Mouse (Mus musculus): ENCODE data around the gene Trim30c.
"Not testable (repeated sequence)": the region's sequence is repeated elsewhere in the genome, so short reads cannot be mapped to it uniquely, and the experiment has no call there.

Trim30c gene

DNA sequence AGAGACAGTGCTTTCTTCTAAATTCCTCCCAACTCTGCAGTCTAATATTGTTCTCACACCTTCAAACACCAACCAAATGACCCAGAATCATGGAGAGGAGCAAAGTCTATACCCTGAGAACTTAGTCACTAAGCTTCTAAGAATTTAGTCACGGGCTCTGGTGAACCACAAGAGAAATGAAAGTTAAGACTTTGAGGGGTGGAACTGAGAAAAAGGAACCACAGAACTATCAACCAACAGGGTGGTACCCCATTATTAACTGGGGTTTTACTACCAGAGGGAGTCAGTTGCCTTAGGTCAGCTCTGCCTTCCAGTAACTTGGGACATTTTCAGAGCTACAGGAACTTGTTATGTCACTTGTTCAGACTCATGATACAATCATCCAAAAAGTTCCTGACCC, at the start of gene Trim30c:
Trim30c (minus strand) TSS at position 140 of the 400 bp plus-strand sequence.
- no peak for DNase-seq (ENCODE audit: low read depth, low spot score)

DNA sequence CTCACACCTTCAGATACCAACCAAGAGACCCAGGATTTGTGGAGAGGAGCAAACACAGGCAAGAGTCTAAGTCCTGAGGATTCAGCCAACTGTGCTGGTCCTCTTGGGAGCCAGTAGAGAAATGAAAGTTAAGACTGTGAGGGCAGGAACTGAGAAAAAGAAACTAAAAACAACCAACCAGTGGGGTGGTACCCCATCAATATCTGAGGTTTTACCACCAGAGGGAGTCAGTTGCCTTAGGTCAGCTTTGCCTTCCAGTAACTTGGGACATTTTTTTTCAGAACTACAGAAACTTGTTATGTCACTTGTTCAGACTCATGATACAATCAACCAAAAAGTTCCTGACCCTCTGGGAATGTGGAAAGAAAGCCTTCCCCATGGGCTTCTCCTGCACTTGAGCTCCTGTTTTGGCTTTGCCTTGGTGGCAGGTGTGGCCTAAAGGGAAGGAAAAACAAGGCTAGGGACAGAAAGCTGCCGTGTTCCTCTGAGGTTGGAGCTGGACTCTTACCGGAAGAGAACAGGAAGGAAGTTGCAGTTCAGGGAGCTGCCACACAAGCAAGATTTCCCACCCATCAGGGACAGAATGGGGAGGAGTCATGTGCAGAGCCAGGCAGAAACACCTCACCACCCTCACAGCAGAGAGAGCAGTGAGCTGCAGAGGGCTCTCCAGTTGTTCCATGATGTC, 45.5 kb upstream of the Trim30c start:
- DNase-seq (ENCODE audit: low read depth, low spot score) = no peak

DNA sequence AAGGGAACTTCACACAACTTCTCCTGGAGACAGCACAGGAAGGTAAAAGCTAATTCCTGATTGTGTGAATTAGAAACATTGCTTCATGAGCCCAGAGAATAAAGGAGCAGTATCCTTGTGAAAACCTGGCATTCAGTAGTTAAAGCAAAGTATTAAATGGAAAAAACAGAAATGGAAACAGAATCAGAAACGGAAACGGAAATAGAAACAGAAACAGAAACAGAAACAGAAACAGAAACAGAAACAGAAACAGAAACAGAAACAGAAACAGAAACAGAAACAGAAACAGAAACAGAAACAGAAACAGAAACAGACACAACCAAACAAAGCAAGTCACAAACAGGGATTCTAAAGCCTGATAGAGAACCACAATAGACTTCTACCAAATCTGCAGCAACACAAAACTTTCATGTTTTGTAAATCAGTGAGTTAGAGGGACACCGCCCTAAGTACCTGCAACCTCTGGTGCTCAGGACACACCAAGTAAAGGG, 3.9 kb upstream of the Trim30c start:
- DNase-seq (ENCODE audit: low read depth, low spot score) = no peak

DNA sequence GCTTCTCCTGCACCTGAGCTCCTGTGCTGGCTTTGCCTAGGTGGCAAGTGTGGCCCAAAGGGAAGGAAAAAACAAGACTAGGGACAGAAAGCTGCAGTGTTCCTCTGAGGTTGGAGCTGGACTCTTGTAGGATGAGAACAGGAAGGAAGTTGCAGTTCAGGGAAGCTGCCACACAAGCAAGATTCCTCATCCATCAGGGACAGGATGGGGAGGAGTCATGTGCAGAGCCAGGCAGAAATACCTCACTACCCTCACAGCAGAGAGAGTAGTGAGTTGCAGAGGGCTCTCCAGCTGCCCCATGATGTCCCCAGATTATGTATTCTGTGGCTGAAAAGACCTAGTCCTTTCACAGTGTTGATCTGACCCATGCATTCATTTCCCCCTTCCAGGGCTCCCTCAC, 503 bp upstream of the Trim30c start:
- no peak for DNase-seq (ENCODE audit: low read depth, low spot score)

DNA sequence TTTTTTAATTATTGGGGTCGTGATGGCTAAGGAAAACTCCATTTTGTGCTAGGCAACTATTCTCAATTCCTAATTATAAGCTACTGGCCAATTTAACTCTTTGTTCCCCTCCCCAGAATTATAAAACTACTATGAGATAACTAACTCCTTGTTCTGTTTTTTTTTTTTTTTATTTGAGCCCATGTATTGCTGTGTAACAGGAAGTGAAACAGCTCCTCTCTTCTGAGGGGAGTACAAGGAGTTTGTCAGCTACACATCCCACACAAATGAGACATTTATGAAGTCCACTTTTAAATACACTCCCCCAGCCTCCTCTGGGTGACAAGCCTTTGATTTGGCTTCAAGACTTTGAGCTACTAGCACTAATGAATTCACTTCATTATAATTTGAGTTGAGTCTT, 2.1 kb downstream of the Trim30c start:
- DNase-seq (ENCODE audit: low read depth, low spot score) = no peak

DNA sequence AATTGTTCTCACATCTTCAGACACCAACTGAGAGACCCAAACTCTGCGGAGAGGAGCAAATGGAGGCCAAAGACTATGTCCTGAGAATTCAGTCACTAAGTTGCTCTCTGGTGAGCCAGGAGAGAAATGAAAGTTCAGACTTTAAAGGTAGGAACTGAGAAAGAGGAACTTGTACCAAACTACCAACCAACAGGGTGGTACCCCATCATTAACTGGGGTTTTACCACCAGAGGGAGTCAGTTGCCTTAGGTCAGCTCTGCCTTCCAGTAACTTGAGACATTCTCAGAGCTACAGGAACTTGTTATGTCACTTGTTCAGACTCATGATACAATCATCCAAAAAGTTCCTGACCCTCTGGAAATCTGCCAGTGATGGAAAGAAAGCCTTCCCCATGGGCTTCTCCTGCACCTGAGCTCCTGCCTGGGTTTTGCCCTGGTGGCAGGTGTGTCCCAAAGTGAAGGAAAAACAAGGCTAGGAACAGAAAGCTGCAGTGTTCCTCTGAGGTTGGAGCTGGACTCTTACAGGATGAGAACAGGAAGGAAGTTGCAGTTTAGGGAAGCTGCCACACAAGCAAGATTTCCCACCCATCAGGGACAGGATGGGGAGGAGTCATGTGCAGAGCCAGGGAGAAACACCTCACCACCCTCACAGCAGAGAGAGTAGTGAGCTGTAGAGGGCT, 30.8 kb downstream of the Trim30c start, which contains the start of gene Trim30b:
Trim30b (minus strand) TSS at position 149 of the 679 bp plus-strand sequence.
- no peak for DNase-seq (ENCODE audit: low read depth, low spot score)

DNA sequence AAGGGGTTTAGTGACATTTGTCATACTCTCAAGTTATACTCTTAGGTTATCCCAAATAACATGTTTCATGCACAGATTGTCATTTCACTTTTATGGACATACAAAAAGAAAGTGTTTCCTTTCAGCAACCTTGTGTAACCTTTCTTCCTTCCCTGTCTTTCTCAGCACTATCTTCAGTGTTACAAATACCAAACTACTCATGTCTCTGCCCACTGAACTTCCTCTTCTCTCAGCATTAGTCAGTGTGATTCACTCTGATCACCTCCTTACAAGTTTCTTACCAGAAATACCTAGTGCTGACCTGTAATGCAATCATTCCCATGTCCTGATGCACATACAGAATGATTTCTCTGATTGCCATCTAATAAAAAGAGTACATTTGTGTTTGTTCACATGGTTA, 34.3 kb downstream of the Trim30c start:
- DNase-seq (ENCODE audit: low read depth, low spot score) = no peak

DNA sequence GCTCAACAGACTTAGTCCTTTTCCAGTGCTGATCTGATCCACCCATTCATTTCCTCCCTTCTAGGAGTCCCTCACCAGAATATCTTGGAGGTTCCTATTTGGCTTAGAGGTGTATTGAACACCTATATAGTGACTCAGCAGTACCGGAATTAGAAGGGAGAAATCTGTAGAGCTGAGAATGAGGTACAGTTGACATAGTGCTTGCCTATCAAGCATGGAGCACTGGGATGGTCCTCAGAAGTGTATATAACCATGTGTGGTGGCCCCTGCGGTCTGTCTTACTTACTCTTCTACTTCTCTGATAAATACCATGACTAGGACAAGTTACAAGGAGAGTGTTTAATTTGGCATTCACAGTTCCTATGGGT, 47.1 kb downstream of the Trim30c start:
- no peak for DNase-seq (ENCODE audit: low read depth, low spot score)

DNA sequence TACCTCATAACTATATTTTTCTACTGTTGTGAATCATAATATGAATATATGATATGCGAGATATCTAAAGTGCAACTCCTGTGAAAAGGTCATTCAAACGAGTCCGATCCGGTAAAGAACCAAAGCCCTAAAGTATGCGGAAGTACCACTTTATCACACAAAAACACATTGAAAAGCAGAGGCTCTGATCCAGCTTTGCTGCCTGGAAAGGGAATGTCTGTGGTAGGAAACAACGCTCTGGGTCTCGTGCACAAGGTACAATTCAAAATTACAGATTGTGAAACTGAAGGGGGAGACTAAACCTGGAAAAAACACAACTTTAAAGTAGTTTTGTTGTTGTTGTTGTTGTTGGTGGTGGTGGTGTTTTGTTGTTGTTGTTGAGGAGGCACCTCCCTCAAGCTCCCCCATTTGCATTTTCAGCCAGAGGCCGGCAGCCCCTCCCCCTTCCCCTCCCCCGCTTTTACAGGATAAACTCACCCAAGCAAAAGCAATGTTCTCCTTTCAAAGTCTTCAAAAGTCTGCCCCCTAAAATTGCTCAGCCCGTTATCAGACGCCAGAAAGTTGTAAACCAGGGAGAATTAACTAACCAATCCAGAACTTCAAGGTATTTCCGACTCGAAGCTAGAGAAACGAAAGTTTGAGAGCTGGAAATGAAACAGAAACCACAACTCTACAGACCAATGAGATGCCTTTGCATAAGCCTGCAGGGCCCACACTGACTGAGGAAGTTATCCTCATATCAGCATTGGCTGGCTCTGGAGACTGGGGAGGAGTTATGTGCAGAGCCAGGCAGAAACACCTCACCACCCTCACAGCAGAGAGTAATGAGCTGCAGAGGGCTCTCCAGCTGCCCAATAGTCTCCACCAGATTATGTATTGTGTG, 47.7 kb downstream of the Trim30c start, which contains the start of gene Trim12c:
Trim12c (minus strand) TSS at position 646 of the 883 bp plus-strand sequence.
- DNase-seq (ENCODE audit: low read depth, low spot score) = peak; percentile 30

DNA sequence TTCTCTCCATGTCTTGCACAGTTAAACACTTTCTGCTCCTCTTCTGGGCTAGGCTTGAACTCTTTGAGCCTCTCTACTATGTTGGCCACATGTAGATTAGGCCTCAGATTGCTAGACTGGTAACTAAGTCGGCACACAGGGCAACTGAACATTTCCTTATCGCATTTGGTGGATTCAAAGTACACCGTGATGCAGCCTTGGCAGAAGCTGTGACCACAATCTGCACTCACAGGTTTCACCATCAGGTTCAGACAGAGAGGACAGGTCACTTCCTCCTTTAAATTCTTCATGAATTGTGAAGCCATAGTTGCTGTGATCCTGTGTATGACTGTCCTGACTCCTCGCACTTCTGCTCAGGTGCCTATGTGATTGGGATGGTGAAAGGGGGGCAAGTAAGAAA, 52.6 kb downstream of the Trim30c start:
- not testable (repeated sequence) for DNase-seq (ENCODE audit: low read depth, low spot score)

DNA sequence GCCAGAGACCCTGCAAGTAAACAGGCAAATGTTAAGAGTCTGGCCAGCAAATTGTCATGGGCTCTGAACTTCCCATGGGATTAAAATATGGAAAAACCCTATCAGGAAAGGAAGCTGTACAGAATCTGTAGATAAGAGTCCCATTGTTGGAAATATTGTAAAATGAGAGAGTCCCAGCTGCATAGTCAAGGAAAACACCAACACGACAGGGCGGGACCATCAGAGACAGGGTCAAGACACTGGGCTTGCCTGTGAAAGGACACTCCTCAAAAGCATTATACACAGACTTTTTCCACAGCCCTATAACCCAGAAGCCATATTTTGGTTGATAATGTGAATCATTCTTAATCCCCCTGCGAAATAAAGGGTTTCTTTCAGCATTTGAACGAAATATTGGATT, 59.9 kb downstream of the Trim30c start:
- DNase-seq (ENCODE audit: low read depth, low spot score) = not testable (repeated sequence)

DNA sequence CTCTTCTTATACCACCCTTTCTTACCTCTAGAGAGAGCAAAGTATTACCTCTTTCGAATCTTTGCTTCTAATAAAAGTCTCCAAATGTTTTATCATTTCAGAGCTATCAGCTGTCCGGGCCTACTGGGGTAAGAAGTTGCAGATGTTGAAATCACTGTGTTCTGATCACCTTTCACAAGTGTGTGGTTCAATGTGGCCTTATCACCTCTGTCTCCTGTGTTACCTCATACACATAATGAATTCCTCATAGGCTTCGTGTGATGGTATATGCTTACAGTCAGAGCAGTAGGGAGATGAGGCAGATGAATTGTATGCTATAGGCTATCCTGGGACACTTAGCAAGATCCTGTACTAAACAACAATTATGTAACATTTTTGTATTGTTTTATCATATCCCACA, 65.1 kb downstream of the Trim30c start:
- not testable (repeated sequence) for DNase-seq (ENCODE audit: low read depth, low spot score)
